Mouse (Mus musculus): ENCODE measurements around the gene D6Wsu163e. TPM values are rescaled to one million over a fixed set of nuclear protein-coding genes. Genes with fewer than 3 reads are reported as not detected.

The D6Wsu163e gene
- total RNA-seq (2015) = 33.7 and 52.4 TPM in 2 replicates
- total RNA-seq (2017) = 39.0 and 56.7 TPM in 2 replicates

GRCm38 (mm10) chr6:126939487-126940171 is at the start of gene D6Wsu163e, which contains the start of gene Rad51ap1:
TSS of gene D6Wsu163e (plus strand) at chr6:126939962.
TSS of gene Rad51ap1 (minus strand) at chr6:126939587.
- peak; percentile 85 for ATAC-seq (replicated peaks; ENCODE audit: poor library complexity)

- ATAC-seq (replicated peaks; ENCODE audit: poor library complexity) = no peak
Observed at GRCm38 (mm10) chr6:126907378-126907777, 32.4 kb upstream of the D6Wsu163e start.

GRCm38 (mm10) chr6:126907876-126908275 is 31.9 kb upstream of the D6Wsu163e start:
- ATAC-seq (replicated peaks; ENCODE audit: poor library complexity) = no peak

DNA sequence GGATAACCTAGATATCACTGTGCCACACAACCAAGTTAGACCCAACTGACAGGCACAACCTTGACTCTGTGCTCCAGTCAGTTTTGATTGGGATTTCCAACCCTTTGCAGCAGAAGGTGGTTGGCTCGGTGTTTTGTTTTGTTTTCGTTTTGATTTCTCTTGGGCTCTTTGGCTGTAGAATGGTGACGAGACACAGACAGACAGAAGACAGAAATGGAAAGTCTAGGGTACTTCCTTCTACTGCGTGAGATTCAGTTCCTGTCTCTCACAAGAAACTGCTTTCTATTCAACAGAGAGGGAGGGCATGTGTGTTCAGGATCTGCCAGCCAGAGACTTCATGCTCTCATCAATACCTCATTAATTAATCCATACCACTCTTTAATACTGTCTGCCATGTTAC is 29.0 kb upstream of the D6Wsu163e start:
- peak; percentile 46 for ATAC-seq (replicated peaks; ENCODE audit: poor library complexity)

- no peak for ATAC-seq (replicated peaks; ENCODE audit: poor library complexity)
Observed at GRCm38 (mm10) chr6:126914928-126915327, 24.8 kb upstream of the D6Wsu163e start.

- ATAC-seq (replicated peaks; ENCODE audit: poor library complexity) = peak; percentile 57
Observed at GRCm38 (mm10) chr6:126921111-126921881, 18.5 kb upstream of the D6Wsu163e start, which contains the start of gene Dyrk4. TSS of gene Dyrk4 (minus strand) at chr6:126921839.

DNA sequence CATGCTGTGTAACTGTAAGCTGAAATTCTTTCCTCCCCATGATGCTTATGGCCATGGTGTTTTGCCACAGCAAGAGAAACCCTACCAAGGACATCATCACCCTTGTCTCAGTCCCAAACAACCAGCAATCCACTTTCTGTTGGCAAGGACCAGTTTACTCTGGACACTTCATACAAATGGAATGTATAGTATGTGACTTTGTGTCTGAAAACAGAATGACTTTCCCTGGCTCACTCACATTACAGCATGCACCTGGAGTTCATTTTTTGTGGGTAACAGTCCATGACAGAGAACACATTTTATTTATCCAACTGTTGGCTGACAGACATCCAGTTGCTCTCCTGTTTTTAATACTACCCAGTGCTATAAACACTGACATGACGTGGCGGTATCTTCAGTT is 6.9 kb upstream of the D6Wsu163e start:
- ATAC-seq (replicated peaks; ENCODE audit: poor library complexity) = no peak

- ATAC-seq (replicated peaks; ENCODE audit: poor library complexity) = no peak
Observed at GRCm38 (mm10) chr6:126938047-126938446, 1.7 kb upstream of the D6Wsu163e start.

- no peak for ATAC-seq (replicated peaks; ENCODE audit: poor library complexity)
Observed at GRCm38 (mm10) chr6:126938853-126939486, 792 bp upstream of the D6Wsu163e start.

DNA sequence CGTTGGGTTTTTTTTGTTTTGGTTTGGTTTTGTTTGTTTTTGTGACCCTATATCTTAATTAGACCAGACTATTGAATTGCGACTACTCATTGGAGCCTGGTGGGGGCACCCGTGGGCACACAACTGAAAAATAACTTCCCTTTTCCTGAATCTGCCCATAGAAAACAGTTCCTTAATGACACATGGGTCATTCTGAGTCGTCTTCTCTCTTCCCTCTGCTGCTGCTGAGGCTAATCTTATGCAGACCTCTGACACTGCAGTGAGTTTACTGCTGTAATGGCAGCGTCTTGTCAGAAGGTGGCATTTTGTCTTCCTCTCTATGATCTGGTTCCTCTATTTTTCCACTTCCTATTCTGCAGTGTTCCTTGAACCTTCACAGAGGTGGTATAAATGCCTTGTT is 689 bp downstream of the D6Wsu163e start:
- peak; percentile 73 for ATAC-seq (replicated peaks; ENCODE audit: poor library complexity)

DNA sequence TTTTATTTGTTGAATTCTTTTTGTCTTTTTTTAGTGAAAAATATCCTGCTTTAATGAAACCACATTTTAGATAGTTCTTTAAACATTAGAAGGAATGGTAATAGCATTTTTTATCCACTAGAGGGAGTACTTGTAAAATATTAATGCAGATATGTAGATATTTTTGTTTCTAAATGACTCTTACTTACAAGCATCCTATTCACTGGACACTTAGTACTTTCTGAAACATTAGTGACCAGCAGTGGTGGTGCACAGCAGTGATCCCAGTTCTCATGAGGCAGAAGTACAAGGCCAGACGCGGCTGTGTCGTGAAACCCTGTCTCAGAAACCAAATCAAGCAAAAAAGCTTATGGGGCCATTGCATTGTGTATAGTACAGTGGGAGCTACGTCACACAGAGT is 8.6 kb downstream of the D6Wsu163e start:
- 0 out of 2 replicates have a peak, but pooled peaks have one; percentile 44 for ATAC-seq (replicated peaks; ENCODE audit: poor library complexity)

- ATAC-seq (replicated peaks; ENCODE audit: poor library complexity) = peak; percentile 96
Observed at GRCm38 (mm10) chr6:126955734-126956133, 16.0 kb downstream of the D6Wsu163e start.

DNA sequence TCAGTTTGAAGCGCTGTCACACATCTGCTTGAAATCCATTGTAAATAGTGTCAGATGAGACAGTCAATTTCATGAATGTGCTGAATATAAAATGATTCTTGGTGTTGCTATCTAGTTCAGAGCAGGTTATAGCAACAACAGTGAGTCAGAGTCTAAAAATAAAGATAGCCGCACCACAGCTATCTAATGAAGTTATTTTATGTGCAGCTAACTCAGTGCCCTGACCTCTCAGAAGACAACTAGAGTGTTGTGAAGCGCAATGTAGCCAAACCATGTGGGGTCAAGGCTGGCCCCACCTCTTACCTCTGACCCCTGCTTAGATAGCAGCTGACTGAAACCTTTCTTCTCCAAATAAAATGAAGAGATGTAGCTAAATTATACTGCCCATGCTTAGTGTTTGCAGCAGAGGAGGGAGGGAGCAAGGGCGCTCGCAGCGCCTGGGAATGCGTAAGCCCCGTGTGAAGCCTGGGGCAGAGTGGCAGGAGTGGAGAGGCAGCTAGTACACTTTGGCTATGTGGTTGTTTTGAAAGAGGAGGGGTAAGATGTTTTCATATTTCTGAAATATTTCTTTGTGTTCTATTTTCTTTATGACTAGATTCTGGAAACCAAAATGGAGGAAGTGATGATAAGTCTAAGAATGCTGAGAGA is 21.7 kb downstream of the D6Wsu163e start:
- no peak for ATAC-seq (replicated peaks; ENCODE audit: poor library complexity)

GRCm38 (mm10) chr6:126962709-126963108 is 22.9 kb downstream of the D6Wsu163e start:
- ATAC-seq (replicated peaks; ENCODE audit: poor library complexity) = no peak

GRCm38 (mm10) chr6:126963426-126963825 is 23.7 kb downstream of the D6Wsu163e start:
- no peak for ATAC-seq (replicated peaks; ENCODE audit: poor library complexity)

GRCm38 (mm10) chr6:126966241-126967026 is 26.7 kb downstream of the D6Wsu163e start:
- ATAC-seq (replicated peaks; ENCODE audit: poor library complexity) = no peak

- peak; percentile 64 for ATAC-seq (replicated peaks; ENCODE audit: poor library complexity)
Observed at GRCm38 (mm10) chr6:126981539-126982234, 41.9 kb downstream of the D6Wsu163e start.

- no peak for ATAC-seq (replicated peaks; ENCODE audit: poor library complexity)
Observed at GRCm38 (mm10) chr6:126993676-126994075, 53.9 kb downstream of the D6Wsu163e start.

- ATAC-seq (replicated peaks; ENCODE audit: poor library complexity) = no peak
Observed at GRCm38 (mm10) chr6:126995494-126995893, 55.7 kb downstream of the D6Wsu163e start.

- peak; percentile 100 for ATAC-seq (replicated peaks; ENCODE audit: poor library complexity)
Observed at GRCm38 (mm10) chr6:126996399-126996798, 56.6 kb downstream of the D6Wsu163e start.
